ENCODE assay signal across 10 mouse cellular contexts in the genomic region with DNA sequence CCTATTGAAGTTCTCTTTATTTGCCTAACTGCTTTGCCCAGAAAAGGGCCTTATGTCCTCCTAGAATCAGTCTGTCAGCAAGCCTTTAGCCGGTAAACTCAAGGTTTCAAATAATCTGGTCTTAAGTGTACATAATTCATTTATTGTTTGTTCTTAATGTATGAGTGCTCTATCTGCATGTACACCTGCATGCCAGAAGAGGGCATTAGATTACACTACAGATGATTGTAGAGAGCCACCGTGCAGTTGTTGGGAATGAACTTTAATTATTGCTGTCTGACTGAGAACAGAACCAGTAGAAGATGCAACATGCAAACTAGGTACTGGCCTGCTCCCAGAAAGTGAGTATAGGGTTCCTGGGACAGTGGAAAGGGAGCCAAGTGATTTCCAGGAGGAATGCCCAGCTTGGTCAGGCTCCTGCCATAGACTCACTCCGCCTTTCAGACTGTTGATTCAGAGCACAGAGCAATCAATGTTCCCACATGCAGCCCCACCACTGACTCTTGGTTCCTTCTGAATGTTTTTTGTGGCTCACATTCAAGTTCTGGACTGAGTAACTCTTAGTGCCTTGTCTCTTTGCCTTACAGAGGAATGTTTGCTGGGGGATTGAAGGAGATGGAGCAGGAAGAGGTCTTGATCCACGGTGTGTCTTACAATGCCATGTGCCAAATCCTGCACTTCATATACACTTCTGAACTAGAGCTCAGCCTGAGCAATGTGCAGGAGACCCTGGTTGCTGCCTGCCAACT. TPM values are rescaled to one million over a fixed set of nuclear protein-coding genes. Genes with fewer than 3 reads are reported as not detected.
DNase-seq lines count a peak whose midpoint lies in the region; ATAC-seq and TF ChIP-seq lines count a peak whose summit lies in the region.
"Had no signal": no experiment of that assay in that cellular context is flagged by ENCODE, and none has a peak within 500 bp of the region (broad histone marks: within the 10 kb centered on the region; RNA-seq: fewer than 3 reads in every experiment).

No protein-coding gene starts in this region.

- ATAC-seq in limb, embryonic 15.5 days (ENCODE audit: insufficient number of reproducible peaks, low FRiP score, low TSS enrichment, low read depth) = 0 out of 2 replicates have a peak, but pooled peaks have one; percentile 35

- peaks cover 64% of the 10 kb centered on the region for H3K36me3 ChIP-seq in limb, embryonic 15.5 days
- H3K36me3 ChIP-seq in limb, embryonic 10.5 days = peaks cover 89% of the 10 kb centered on the region
- H3K36me3 ChIP-seq in E14TG2a.4 (ENCODE audit: insufficient read depth, low read length) = peaks cover 79% of the 10 kb centered on the region
- H3K36me3 ChIP-seq: G1E had no signal

- 0 out of 2 replicates have a peak, but pooled peaks cover 3% of the 10 kb centered on the region for H3K4me1 ChIP-seq in limb, embryonic 15.5 days
- no peaks in the 10 kb centered on the region for H3K4me1 ChIP-seq in limb, embryonic 10.5 days
- peaks cover 14% of the 10 kb centered on the region for H3K4me1 ChIP-seq in E14TG2a.4 (replicated peaks; ENCODE audit: low read depth, low read length)
- peaks cover 13% of the 10 kb centered on the region for H3K4me1 ChIP-seq in embryonic fibroblast, embryonic 13.5 days (ENCODE audit: control insufficient read depth, insufficient read depth, low read length)
- H3K4me1 ChIP-seq: forebrain, embryonic 10.5 days had no signal

- TF ChIP-seq CTCF in E14TG2a.4 (conservative IDR thresholded peaks at IDR 0.05; ENCODE audit: low read length) = peak; percentile 24
- TF ChIP-seq CTCF in embryonic fibroblast, embryonic 13.5 days (IDR thresholded peaks at IDR 0.05; ENCODE audit: borderline replicate concordance, insufficient read depth, low read length) = no peak

- H3K9me3 ChIP-seq in limb, embryonic 15.5 days = no peaks in the 10 kb centered on the region
- H3K9me3 ChIP-seq in limb, embryonic 10.5 days (replicated peaks) = no peaks in the 10 kb centered on the region
- no peaks in the 10 kb centered on the region for H3K9me3 ChIP-seq in E14TG2a.4 (ENCODE audit: low read length)
- H3K9me3 ChIP-seq: forebrain, embryonic 10.5 days; G1E had no signal

- H3K27me3 ChIP-seq in limb, embryonic 15.5 days = no peaks in the 10 kb centered on the region
- H3K27me3 ChIP-seq in limb, embryonic 10.5 days (ENCODE audit: low read depth, poor library complexity, severe bottlenecking) = no peaks in the 10 kb centered on the region
- no peaks in the 10 kb centered on the region for H3K27me3 ChIP-seq in E14TG2a.4 (ENCODE audit: insufficient read depth, low read length)

- H3K4me3 ChIP-seq in limb, embryonic 15.5 days = no peak overlapping the region
- no peak overlapping the region for H3K4me3 ChIP-seq in limb, embryonic 10.5 days
- H3K4me3 ChIP-seq in E14TG2a.4 (replicated peaks; ENCODE audit: low read length) = no peak overlapping the region
- no peak overlapping the region for H3K4me3 ChIP-seq in embryonic fibroblast, embryonic 13.5 days (ENCODE audit: insufficient read depth, low read length)
- H3K4me3 ChIP-seq: forebrain, embryonic 10.5 days had no signal

- H3K4me2 ChIP-seq in limb, embryonic 15.5 days = no peak overlapping the region

- WGBS in limb, embryonic 15.5 days = 66% methylated on average over 4 of the region's 4 CpGs
- 84% methylated on average over 4 of the region's 4 CpGs for WGBS in limb, embryonic 10.5 days

- TF ChIP-seq POLR2A in embryonic fibroblast, embryonic 13.5 days (IDR thresholded peaks at IDR 0.05; ENCODE audit: low read depth, low read length) = no peak

- peak overlapping the region; percentile 6; the same call in 1 of the 2 replicates for H3K27ac ChIP-seq in limb, embryonic 15.5 days
- H3K27ac ChIP-seq in limb, embryonic 10.5 days = no peak overlapping the region
- peak overlapping the region; percentile 48 for H3K27ac ChIP-seq in embryonic fibroblast, embryonic 13.5 days (ENCODE audit: insufficient read depth, low read length)
- H3K27ac ChIP-seq: forebrain, embryonic 10.5 days had no signal

- DNase-seq in gastrocnemius, adult 18-20 months (ENCODE audit: low spot score) = peak; percentile 31
- no peak for DNase-seq in gastrocnemius, postnatal 25 days
- DNase-seq in limb, embryonic 10.5 days (ENCODE audit: low spot score) = no peak
- DNase-seq in thymus, postnatal 10 days (ENCODE audit: low spot score in 2 of 2) = no peak
- DNase-seq in cerebellum, postnatal 14 days = no peak

- H3K9ac ChIP-seq in limb, embryonic 15.5 days = no peak overlapping the region

RNA-seq across cellular contexts. Expression of a gene that starts 11.9 kb away (rescaled TPM):
- 10 to 100 TPM; 21.8 to 23.4 TPM for total RNA-seq in gastrocnemius, adult 18-20 months (2021)
- 10 to 100 TPM; 15.4 to 18.8 TPM for total RNA-seq in gastrocnemius, postnatal 25 days (2021)
- 83.9 and 88.5 TPM in 2 replicates for polyA plus RNA-seq in limb, embryonic 15.5 days (2015; fragmentation: Nextera tagmentation; extraction: Ambion mirVana)
- polyA plus RNA-seq in limb, embryonic 10.5 days (2016; fragmentation: Nextera tagmentation; extraction: Ambion mirVana) = 70.4 and 81.3 TPM in 2 replicates
- polyA plus RNA-seq in embryonic fibroblast, embryonic 13.5 days (2011; ENCODE audit: insufficient read length, low read depth, missing spikeins) = 53.4 and 63.8 TPM in 2 replicates
- polyA plus RNA-seq: G1E had no signal

RNA-seq across cellular contexts. Expression of a gene that starts 25.8 kb away (rescaled TPM):
- total RNA-seq in gastrocnemius, adult 18-20 months (2021) = 1 to 10 TPM; 2.6 to 4.0 TPM
- 1 to 10 TPM; 4.7 to 5.4 TPM for total RNA-seq in gastrocnemius, postnatal 25 days (2021)
- polyA plus RNA-seq in limb, embryonic 15.5 days (2015; fragmentation: Nextera tagmentation; extraction: Ambion mirVana) = 25.0 and 32.4 TPM in 2 replicates
- polyA plus RNA-seq in limb, embryonic 10.5 days (2016; fragmentation: Nextera tagmentation; extraction: Ambion mirVana) = 16.8 and 24.5 TPM in 2 replicates
- polyA plus RNA-seq in embryonic fibroblast, embryonic 13.5 days (2011; ENCODE audit: insufficient read length, low read depth, missing spikeins) = 46.1 and 46.5 TPM in 2 replicates
- total RNA-seq: G1E had no signal
- polyA plus RNA-seq: G1E had no signal

RNA-seq across cellular contexts. Expression of a gene that starts 38.6 kb away (rescaled TPM):
- 10 to 100 TPM; 17.5 to 20.1 TPM for total RNA-seq in gastrocnemius, adult 18-20 months (2021)
- 10 to 100 TPM; 18.1 to 18.9 TPM for total RNA-seq in gastrocnemius, postnatal 25 days (2021)
- 40.6 and 42.8 TPM in 2 replicates for polyA plus RNA-seq in limb, embryonic 15.5 days (2015; fragmentation: Nextera tagmentation; extraction: Ambion mirVana)
- 53.2 and 55.1 TPM in 2 replicates for polyA plus RNA-seq in limb, embryonic 10.5 days (2016; fragmentation: Nextera tagmentation; extraction: Ambion mirVana)
- 65.3 and 67.2 TPM in 2 replicates for polyA plus RNA-seq in embryonic fibroblast, embryonic 13.5 days (2011; ENCODE audit: insufficient read length, low read depth, missing spikeins)
